Mouse (Mus musculus) heart, adult 2 months (tissue): ENCODE results near the gene Slc6a9.

ENCODE experiments used
- CTCF ChIP-seq: fragments of 200-600 bp; IDR thresholded peaks from 2 replicates; pipeline ENCODE4 v1.8.1; 2022; ENCODE audit warnings: antibody characterized with exemption, mild to moderate bottlenecking, moderate library complexity
- EP300 ChIP-seq: fragments of 200-500 bp; IDR thresholded peaks from 2 replicates; pipeline ENCODE4 v1.6.1; 2011; ENCODE audit warnings: low read depth, low read length, control low read depth; ENCODE audit not compliant: insufficient read depth

GRCm38 (mm10) chr4:117840821-117841220 is 6.5 kb downstream of the Slc6a9 start:
- TF ChIP-seq CTCF = no peak
- TF ChIP-seq EP300 = no peak
